13 mouse cellular contexts compared by ENCODE assay signal in the genomic region with DNA sequence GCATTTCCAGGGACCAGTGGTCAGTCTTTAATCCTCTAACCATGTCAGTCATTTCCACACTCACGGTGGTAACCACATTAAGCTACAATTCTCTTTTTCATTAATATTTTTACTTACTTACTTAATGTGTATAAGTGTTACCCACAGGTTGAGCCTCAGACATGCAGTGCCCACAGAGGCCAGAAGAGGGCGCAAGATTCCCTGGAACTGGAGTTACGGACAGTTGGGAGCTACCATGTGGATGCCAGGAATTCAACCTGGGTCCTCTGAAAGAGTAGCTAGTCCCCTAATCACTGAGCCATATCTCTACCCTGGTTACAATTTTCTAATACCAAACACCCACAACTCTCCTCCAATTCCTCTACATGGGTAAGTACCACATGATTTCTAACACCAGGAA.
A peak's percentile ranks its signal among the peaks of the same experiment; 100 is the strongest.
DNase-seq lines count a peak whose midpoint lies in the region; ATAC-seq and TF ChIP-seq lines count a peak whose summit lies in the region.
"Had no signal": no experiment of that assay in that cellular context is flagged by ENCODE, and none has a peak within 500 bp of the region (broad histone marks: within the 10 kb centered on the region; RNA-seq: fewer than 3 reads in every experiment).

No protein-coding gene starts in this region.

- H3K9me3 ChIP-seq in heart, postnatal 0 days (replicated peaks; ENCODE audit: control insufficient read depth, low read length) = no peaks in the 10 kb centered on the region
- H3K9me3 ChIP-seq in ES-E14 (ENCODE audit: control insufficient read depth, insufficient read depth, low read depth, low read length) = no peaks in the 10 kb centered on the region
- H3K9me3 ChIP-seq in hindbrain, embryonic 12.5 days (replicated peaks) = no peaks in the 10 kb centered on the region
- H3K9me3 ChIP-seq: lung, embryonic 15.5 days had no signal

- no peak for DNase-seq in heart, postnatal 0 days (ENCODE audit: low spot score)
- no peak for DNase-seq in heart, postnatal 25 days (ENCODE audit: low spot score)
- DNase-seq in lung, adult 2 months = no peak
- DNase-seq in lung, adult 18-20 months = no peak
- peak; percentile 37 for DNase-seq in ES-E14 (ENCODE audit: low read depth, low spot score)
- no peak for DNase-seq in left cerebral cortex, postnatal 14 days (ENCODE audit: low spot score in 2 of 2)
- DNase-seq: gastrocnemius, postnatal 25 days; layer of hippocampus, postnatal 36 days had no signal

- in situ Hi-C loops in ES-E14 (cut with MboI; ENCODE audit: low sequenced_read_pairs in 2 of 2, unreplicated experiment in 2 of 2) = no loop called here

- intact Hi-C loops in heart, postnatal 25 days (cut with DNase I) = no loop called here
- intact Hi-C loops in left cerebral cortex, postnatal 14 days (cut with DNase I) = no loop called here

- 73% methylated on average over 3 of the region's 3 CpGs for WGBS in heart, postnatal 0 days
- 75% methylated on average over 3 of the region's 3 CpGs for WGBS in lung, adult 2 months
- WGBS in hindbrain, embryonic 12.5 days = 70% methylated on average over 3 of the region's 3 CpGs

- no peaks in the 10 kb centered on the region for H3K4me1 ChIP-seq in heart, postnatal 0 days (ENCODE audit: control insufficient read depth, insufficient read depth)
- H3K4me1 ChIP-seq in lung, adult 2 months (ENCODE audit: control insufficient read depth, insufficient read depth, low read length) = no peaks in the 10 kb centered on the region
- H3K4me1 ChIP-seq in ES-E14 (ENCODE audit: control insufficient read depth in 2 of 2, insufficient read depth in 2 of 2, low read length in 2 of 2, poor library complexity in 1 of 2) = no peaks in the 10 kb centered on the region
- no peaks in the 10 kb centered on the region for H3K4me1 ChIP-seq in hindbrain, embryonic 12.5 days
- H3K4me1 ChIP-seq: lung, embryonic 15.5 days had no signal

- TF ChIP-seq EP300 in heart, postnatal 0 days (IDR thresholded peaks at IDR 0.05; ENCODE audit: low read depth) = no peak

- no peak overlapping the region for H3K4me2 ChIP-seq in heart, postnatal 0 days (ENCODE audit: low read depth, low read length)
- H3K4me2 ChIP-seq in hindbrain, embryonic 12.5 days (replicated peaks) = no peak overlapping the region
- H3K4me2 ChIP-seq: lung, embryonic 15.5 days had no signal

- TF ChIP-seq POLR2A in lung, adult 2 months (IDR thresholded peaks at IDR 0.05; ENCODE audit: borderline replicate concordance, extremely low read depth, low read depth, low read length) = no peak

- no peak overlapping the region for H3K27ac ChIP-seq in heart, postnatal 0 days (ENCODE audit: low read depth)
- H3K27ac ChIP-seq in ES-E14 (ENCODE audit: insufficient read depth, low read depth, low read length, poor library complexity, severe bottlenecking) = no peak overlapping the region
- no peak overlapping the region for H3K27ac ChIP-seq in hindbrain, embryonic 12.5 days
- H3K27ac ChIP-seq: lung, embryonic 15.5 days had no signal

- H3K4me3 ChIP-seq in heart, postnatal 0 days (ENCODE audit: low read depth, low read length) = no peak overlapping the region
- H3K4me3 ChIP-seq in lung, adult 2 months (replicated peaks; ENCODE audit: extremely low read depth, low read depth, low read length) = no peak overlapping the region
- H3K4me3 ChIP-seq in ES-E14 (ENCODE audit: insufficient read depth in 1 of 2, low read depth in 1 of 2, low read length in 2 of 2, poor library complexity in 1 of 2, severe bottlenecking in 1 of 2) = no peak overlapping the region
- no peak overlapping the region for H3K4me3 ChIP-seq in hindbrain, embryonic 12.5 days
- H3K4me3 ChIP-seq: erythroblast, embryonic 14.5 days; lung, embryonic 15.5 days had no signal

- ATAC-seq in heart, postnatal 0 days (ENCODE audit: insufficient read depth, low read depth) = no peak
- ATAC-seq in megakaryocyte, adult 5-6 weeks (ENCODE audit: poor library complexity, severe bottlenecking) = peak; percentile 35; the same call in 1 of the 2 replicates
- no peak for ATAC-seq in hindbrain, embryonic 12.5 days (ENCODE audit: low FRiP score)
- ATAC-seq: activated CD4-positive, CD25-positive, alpha-beta regulatory T cell, adult 4 months had no signal

- TF ChIP-seq CTCF in heart, postnatal 0 days (IDR thresholded peaks at IDR 0.05; ENCODE audit: low read depth) = peak; percentile 12; the same call in 1 of the 2 replicates
- peak; percentile 37; the same call in 1 of the 2 replicates for TF ChIP-seq CTCF in lung, adult 2 months (IDR thresholded peaks at IDR 0.05; ENCODE audit: insufficient read depth, low read length)

- H3K36me3 ChIP-seq in heart, postnatal 0 days (replicated peaks; ENCODE audit: control insufficient read depth, insufficient read depth, low read length) = no peaks in the 10 kb centered on the region
- no peaks in the 10 kb centered on the region for H3K36me3 ChIP-seq in ES-E14 (ENCODE audit: control insufficient read depth, insufficient read depth, low read length, poor library complexity, severe bottlenecking)
- H3K36me3 ChIP-seq in hindbrain, embryonic 12.5 days = no peaks in the 10 kb centered on the region
- H3K36me3 ChIP-seq: lung, embryonic 15.5 days had no signal

- H3K9ac ChIP-seq in heart, postnatal 0 days (replicated peaks; ENCODE audit: low read depth, low read length) = no peak overlapping the region
- H3K9ac ChIP-seq in ES-E14 (ENCODE audit: insufficient read depth, low read depth, low read length, poor library complexity, severe bottlenecking) = no peak overlapping the region
- H3K9ac ChIP-seq in hindbrain, embryonic 12.5 days = no peak overlapping the region
- H3K9ac ChIP-seq: lung, embryonic 15.5 days had no signal

- H3K27me3 ChIP-seq in heart, postnatal 0 days (ENCODE audit: control insufficient read depth, insufficient read depth, low read length) = no peaks in the 10 kb centered on the region
- H3K27me3 ChIP-seq in hindbrain, embryonic 12.5 days = no peaks in the 10 kb centered on the region
- H3K27me3 ChIP-seq: lung, embryonic 15.5 days had no signal

TF ChIP-seq in ES-E14, 5 proteins besides CTCF, POLR2A, EP300 and RAD21:
- TF ChIP-seq ZC3H11A (IDR thresholded peaks at IDR 0.05; ENCODE audit: borderline replicate concordance, low read depth, low read length) = peak; percentile 52; the same call in 1 of the 2 replicates
- no peak for TF ChIP-seq HCFC1 (IDR thresholded peaks at IDR 0.05; ENCODE audit: borderline replicate concordance, insufficient read depth, low read length)
